Mouse (Mus musculus) lung, embryonic 16.5 days (tissue): ENCODE results near the gene Crocc2. TPM values are rescaled to one million over a fixed set of nuclear protein-coding genes. Genes with fewer than 3 reads are reported as not detected.

Experiments used
- ATAC-seq: fragments of 200-750 bp; cut with Nextera tagmentation; 2 replicates; pipeline ENCODE4 v1.8.0; 2017; ENCODE audit warnings: low read depth, mild to moderate bottlenecking, moderate library complexity
- H3K27ac ChIP-seq: fragments of 300-500 bp; sonication (generic); 2 replicates; pipeline ENCODE4 v1.5.1; 2014; ENCODE audit warnings: mild to moderate bottlenecking, control low read depth, low read length
- H3K27me3 ChIP-seq: fragments of 300-500 bp; sonication (generic); 2 replicates; pipeline ENCODE4 v1.6.1; 2014; ENCODE audit warnings: low read depth, low read length, mixed read lengths; ENCODE audit not compliant: control insufficient read depth, insufficient read depth
- H3K36me3 ChIP-seq: fragments of 300-500 bp; sonication (generic); 2 replicates; pipeline ENCODE4 v1.6.1; 2014; ENCODE audit warnings: low read length; ENCODE audit not compliant: control insufficient read depth, insufficient read depth
- H3K4me1 ChIP-seq: fragments of 300-500 bp; sonication (generic); replicated peaks from 2 replicates; pipeline ENCODE4 v1.6.1; 2014; ENCODE audit warnings: low read length, mixed read lengths; ENCODE audit not compliant: control insufficient read depth, insufficient read depth
- H3K4me2 ChIP-seq: fragments of 300-500 bp; sonication (generic); 2 replicates; pipeline ENCODE4 v1.6.1; 2014; ENCODE audit warnings: low read depth, low read length, control low read depth
- H3K4me3 ChIP-seq: fragments of 300-500 bp; sonication (generic); 2 replicates; pipeline ENCODE4 v1.5.1; 2014; ENCODE audit warnings: mild to moderate bottlenecking, low read length, control low read depth
- H3K9ac ChIP-seq: fragments of 300-500 bp; sonication (generic); 2 replicates; pipeline ENCODE4 v1.6.1; 2014; ENCODE audit warnings: low read length, control low read depth
- H3K9me3 ChIP-seq: fragments of 300-500 bp; sonication (generic); 2 replicates; pipeline ENCODE4 v1.6.1; 2016; ENCODE audit warnings: low read length; ENCODE audit not compliant: control insufficient read depth
- WGBS: fragments of 180-500 bp; shearing (Covaris S2); extraction: QIAGEN DNeasy Blood & Tissue Kit; methylation state at CpG from one replicate; pipeline ENCODE4 v1.1.7; 2014; 5-methylcytosine and 5-hydroxymethylcytosine counted together
- polyA plus RNA-seq: library from polyadenylated mRNA; unstranded; fragments of >200 nt; fragmentation: Nextera tagmentation; extraction: Ambion mirVana; gene quantifications from 2 replicates; pipeline ENCODE4 v1.2.1, GENCODE M21; 2015

Crocc2 gene
- polyA plus RNA-seq, 1 experiment from 2014 or later, result 4.9 TPM

DNA sequence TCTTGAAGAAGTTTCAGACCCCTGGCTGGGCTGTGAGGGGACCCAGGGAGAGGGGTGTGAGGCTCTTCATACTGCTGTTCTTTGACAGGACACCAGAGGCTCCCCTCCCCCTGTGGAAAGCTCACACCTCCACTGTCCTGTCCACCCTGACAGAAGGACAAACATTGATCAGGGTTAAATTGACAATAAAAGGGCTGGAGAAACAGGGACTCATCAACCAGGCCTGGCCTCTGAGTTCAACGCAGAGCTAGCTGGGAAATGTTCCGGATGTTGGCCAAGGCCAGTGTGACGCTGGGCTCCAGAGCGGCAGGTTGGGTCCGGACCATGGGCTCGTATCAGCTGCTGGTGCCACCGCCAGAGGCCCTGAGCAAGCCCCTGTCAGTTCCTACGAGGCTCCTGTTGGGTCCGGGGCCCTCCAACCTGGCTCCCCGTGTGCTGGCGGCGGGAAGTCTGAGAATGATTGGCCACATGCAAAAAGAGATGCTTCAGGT, 33.4 kb upstream of the Crocc2 start, which contains the start of gene Agxt:
Agxt (plus strand) TSS at position 205 of the 491 bp plus-strand sequence.
- Histone ChIP-seq H3K27ac (no peak within 1 kb of the TSS), H3K9ac (no peak within 1 kb of the TSS), H3K4me3 (no peak within 1 kb of the TSS), H3K36me3 (no peaks in the 10 kb centered on the region), H3K4me2 (no peak within 1 kb of the TSS), H3K27me3 (no peaks in the 10 kb centered on the region), H3K4me1 (peaks cover 7% of the 10 kb centered on the region; the same call in 1 of the 2 replicates), H3K9me3 (no peaks in the 10 kb centered on the region)
- 83% methylated on average over 12 of the region's 12 CpGs for WGBS
- no peak for ATAC-seq

DNA sequence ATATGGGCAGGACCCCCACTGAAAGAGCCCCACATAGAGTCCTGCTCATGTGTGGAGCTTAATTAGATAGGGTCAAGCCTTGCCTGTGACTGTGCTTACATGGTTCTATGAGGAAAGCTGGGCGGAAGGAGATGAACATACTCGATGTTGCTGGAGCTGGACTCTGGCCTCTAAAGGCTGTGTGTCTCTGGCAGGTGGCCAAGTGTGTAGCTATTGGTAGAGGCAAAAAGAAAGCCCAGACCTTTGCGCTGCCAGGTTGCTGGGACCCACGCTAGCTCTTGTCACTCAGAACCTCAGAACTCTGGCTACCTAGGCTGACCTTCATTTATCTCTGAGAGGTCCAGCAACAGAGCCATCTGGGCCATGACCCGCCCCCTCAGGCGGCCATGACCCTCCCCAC, 30.0 kb upstream of the Crocc2 start:
- 66% methylated on average over 6 of the region's 6 CpGs for WGBS
- H3K4me1 ChIP-seq, result no peaks in the 10 kb centered on the region
- H3K27ac ChIP-seq, result no peak overlapping the region
- no peak overlapping the region for H3K9ac ChIP-seq
- no peak overlapping the region for H3K4me2 ChIP-seq
- H3K9me3 ChIP-seq, result no peaks in the 10 kb centered on the region
- no peak for ATAC-seq
- H3K4me3 ChIP-seq, result no peak overlapping the region
- H3K27me3 ChIP-seq, result no peaks in the 10 kb centered on the region
- H3K36me3 ChIP-seq, result no peaks in the 10 kb centered on the region

DNA sequence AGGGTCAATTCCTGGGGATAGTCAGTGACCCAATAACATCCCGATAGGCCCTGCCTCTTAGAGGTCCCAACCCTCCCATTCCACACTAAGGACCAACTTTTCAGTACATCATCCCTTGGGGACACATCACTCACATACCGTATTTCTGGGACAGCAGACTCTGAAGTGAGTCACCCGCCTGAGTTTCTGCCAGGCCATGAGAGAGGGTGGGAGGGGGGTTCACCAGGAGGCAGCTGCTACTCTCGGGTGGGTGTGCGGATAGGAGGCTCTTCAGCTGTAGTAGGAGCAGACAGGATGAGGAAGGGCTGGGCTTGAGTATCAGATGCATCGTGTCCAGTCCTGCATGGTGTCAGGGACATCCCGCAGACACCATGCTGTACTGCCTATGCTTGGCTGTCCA, 28.8 kb upstream of the Crocc2 start:
- Histone ChIP-seq H3K4me1 (no peaks in the 10 kb centered on the region), H3K4me3 (no peak overlapping the region), H3K27me3 (no peaks in the 10 kb centered on the region), H3K36me3 (no peaks in the 10 kb centered on the region), H3K9me3 (no peaks in the 10 kb centered on the region), H3K4me2 (no peak overlapping the region), H3K27ac (no peak overlapping the region), H3K9ac (no peak overlapping the region)
- 63% methylated on average over 7 of the region's 7 CpGs for WGBS
- ATAC-seq, result no peak

DNA sequence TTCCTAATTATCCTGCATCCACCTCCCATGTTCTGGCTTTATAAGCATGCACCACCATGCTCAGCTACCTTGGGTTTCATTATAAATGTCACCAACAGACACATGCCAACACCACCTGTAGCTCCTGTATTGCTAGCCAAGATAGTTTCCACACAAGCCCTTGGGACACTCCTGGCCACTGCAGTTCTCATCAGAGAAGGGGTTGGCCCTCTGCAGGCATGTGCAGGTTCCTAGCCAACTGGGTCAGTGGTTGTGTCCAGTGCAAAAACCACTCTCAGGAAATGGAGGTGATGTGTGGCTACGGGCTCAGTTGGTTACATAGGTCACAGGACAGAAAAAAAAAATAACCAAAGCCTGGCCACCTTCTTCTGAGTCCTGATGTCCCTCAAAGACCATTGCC, 25.7 kb upstream of the Crocc2 start:
- no peaks in the 10 kb centered on the region for H3K4me1 ChIP-seq
- no peak for ATAC-seq
- no peak overlapping the region for H3K4me3 ChIP-seq
- H3K9me3 ChIP-seq, result no peaks in the 10 kb centered on the region
- no peaks in the 10 kb centered on the region for H3K36me3 ChIP-seq
- no peaks in the 10 kb centered on the region for H3K27me3 ChIP-seq
- no peak overlapping the region for H3K9ac ChIP-seq
- no peak overlapping the region for H3K4me2 ChIP-seq
- WGBS, result 76% methylated on average over 1 of the region's 1 CpGs
- H3K27ac ChIP-seq, result no peak overlapping the region

DNA sequence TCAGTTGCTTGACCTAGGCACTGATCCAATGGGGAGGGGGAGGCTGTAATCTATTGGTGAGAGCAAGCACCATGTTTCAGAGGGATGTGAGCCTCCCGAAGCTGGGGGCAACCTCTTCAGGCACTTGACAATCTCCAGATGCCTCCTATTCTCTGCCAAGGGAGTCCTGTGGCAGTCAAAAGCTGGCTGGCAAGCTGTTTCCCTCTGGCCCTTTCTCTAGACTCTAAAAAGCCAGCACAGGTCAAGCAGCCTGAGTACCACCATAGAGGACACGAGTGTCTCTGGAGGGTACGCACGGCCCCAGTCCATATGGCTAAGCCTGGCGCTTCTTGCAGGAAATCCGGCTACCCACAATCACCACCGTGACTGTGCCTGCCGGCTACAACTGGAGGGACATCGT, 24.3 kb upstream of the Crocc2 start:
- H3K9me3 ChIP-seq, result no peaks in the 10 kb centered on the region
- H3K27me3 ChIP-seq, result no peaks in the 10 kb centered on the region
- H3K9ac ChIP-seq, result no peak overlapping the region
- 78% methylated on average over 9 of the region's 9 CpGs for WGBS
- no peak overlapping the region for H3K27ac ChIP-seq
- H3K4me3 ChIP-seq, result no peak overlapping the region
- no peak overlapping the region for H3K4me2 ChIP-seq
- H3K36me3 ChIP-seq, result no peaks in the 10 kb centered on the region
- H3K4me1 ChIP-seq, result no peaks in the 10 kb centered on the region
- no peak for ATAC-seq

DNA sequence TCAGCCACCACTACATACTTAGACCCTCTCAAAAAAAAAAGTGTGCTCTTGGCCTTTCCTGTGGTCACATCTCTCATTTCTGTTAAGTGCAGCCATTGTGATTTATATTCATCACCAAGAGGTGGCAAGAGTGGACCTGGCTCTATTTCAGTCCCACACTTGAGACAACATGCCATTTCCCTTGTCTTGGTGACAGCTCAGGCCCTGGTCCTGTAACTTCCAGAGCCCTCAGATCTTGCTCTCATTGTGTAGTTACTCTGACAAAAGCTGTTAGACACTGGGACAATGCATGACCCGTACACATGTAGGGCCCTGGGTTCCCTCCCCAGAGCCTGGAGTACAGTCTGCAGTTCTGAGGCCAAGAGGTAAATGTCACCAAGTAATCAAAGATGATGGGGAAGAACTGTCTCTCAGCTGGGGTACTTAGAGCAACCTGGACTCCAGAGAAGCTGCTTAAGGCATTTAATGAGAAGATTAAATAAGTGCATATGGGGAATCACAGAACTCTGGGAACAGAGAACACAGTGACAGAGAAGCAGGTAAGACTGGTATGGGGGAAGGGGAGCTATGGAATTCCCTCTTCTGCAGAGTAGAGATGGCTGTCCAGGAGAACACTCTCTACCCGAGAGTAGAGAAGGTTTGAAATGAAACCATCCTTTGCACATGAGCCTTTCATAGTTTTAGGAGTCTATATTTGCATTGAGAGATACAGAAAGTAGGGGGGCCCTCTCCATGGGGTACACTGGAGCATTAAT, 17.4 kb upstream of the Crocc2 start:
- Histone ChIP-seq H3K27ac (peak overlapping the region; percentile 12; the same call in 1 of the 2 replicates), H3K9me3 (no peaks in the 10 kb centered on the region), H3K27me3 (no peaks in the 10 kb centered on the region), H3K36me3 (no peaks in the 10 kb centered on the region), H3K4me1 (no peaks in the 10 kb centered on the region), H3K4me3 (no peak overlapping the region), H3K9ac (no peak overlapping the region), H3K4me2 (no peak overlapping the region)
- WGBS, result 38% methylated on average over 2 of the region's 2 CpGs
- ATAC-seq, result no peak

DNA sequence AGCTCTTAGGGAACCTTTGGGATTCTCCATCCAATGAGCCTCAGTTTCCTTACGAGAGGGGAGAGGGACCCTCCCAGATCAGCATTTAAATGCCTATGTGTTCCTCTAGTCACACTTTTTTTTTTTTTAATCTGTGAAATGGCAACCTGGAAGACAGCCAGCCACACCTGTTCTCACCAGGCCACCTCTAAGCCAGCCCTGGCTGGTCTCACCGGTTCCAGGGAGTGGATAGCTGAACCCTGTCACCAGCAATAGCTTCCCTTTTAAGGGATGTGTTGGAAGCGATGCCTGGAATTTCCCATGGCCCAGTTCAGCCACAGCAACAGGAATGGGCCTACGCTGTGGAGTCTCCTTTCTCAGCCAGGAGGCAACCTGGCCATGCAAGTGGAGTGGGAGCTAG, 11.0 kb upstream of the Crocc2 start:
- H3K36me3 ChIP-seq, result no peaks in the 10 kb centered on the region
- no peaks in the 10 kb centered on the region for H3K27me3 ChIP-seq
- H3K4me1 ChIP-seq, result peaks cover 16% of the 10 kb centered on the region
- WGBS, result 68% methylated on average over 4 of the region's 4 CpGs
- no peaks in the 10 kb centered on the region for H3K9me3 ChIP-seq
- H3K9ac ChIP-seq, result no peak overlapping the region
- H3K27ac ChIP-seq, result peak overlapping the region; percentile 69
- 0 out of 2 replicates have a peak, but pooled peaks have one; percentile 15 for ATAC-seq
- H3K4me2 ChIP-seq, result peak overlapping the region; percentile 45
- peak overlapping the region; percentile 43; the same call in 1 of the 2 replicates for H3K4me3 ChIP-seq

DNA sequence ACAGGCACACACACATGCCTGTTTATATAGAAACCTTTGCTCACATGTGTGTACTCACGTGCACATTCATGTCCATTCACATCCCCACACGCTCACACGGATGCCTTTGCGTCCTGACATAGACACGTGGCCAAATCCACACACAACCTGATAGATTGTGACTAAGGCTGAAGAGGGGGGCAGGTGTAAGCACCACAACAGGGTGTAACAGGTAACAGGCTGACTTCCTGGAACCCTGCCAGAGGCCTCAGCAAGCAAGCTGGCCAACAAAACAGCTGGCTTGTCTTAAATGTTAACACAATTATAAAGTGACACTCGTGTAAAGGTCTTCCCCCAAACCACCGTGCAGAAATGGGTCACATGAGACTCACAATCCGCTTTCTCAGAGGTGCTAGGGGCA, 9.6 kb upstream of the Crocc2 start:
- WGBS, result 64% methylated on average over 8 of the region's 8 CpGs

DNA sequence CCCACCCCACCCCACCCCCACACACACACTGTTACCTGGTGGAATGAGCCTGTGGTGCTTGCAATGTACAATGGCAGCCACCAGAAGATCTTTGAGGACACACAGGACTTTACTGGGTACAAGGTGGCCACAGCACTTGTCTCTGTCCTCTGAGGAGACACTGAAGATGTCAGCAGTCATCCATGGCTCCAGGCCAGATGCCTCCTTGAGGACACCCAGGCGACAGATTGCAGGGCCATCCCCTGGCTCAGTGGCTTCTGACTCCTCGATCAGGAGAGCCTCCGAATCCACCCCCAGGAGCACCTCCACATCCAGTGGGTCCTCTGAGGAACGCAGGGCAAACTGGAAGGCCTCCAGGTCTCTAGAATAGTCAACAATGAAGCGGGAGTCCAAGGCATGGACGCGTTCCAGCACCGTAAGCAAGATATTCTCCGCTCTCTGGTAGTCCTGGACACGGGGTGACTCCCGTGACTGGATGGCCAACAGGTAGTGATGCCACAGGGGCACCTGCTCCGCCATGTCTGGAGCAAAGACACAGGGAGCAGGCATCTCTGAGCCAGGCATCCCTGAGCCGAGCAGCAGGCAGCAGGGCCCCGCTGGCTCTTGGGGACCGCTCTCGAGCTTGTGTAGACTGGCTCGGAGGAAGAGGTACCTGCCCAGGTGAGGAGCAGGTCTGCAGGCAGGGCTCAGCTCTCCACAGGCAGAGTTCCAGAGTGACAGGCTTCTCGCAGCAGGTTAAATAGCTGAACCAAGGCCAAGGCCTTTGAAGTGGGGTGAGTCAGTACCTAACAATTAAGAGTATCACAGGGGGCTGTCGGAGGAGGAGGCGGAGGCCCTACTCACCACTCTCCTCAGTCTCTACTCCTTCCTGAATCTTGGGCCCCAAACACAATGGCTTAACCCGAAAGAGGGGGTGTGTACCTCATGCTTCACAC, 8.7 kb upstream of the Crocc2 start:
- no peaks in the 10 kb centered on the region for H3K27me3 ChIP-seq
- whole genome bisulfite sequencing, result 49% methylated on average over 21 of the region's 21 CpGs
- H3K9me3 ChIP-seq, result no peaks in the 10 kb centered on the region
- H3K9ac ChIP-seq, result peak overlapping the region; percentile 58
- no peaks in the 10 kb centered on the region for H3K36me3 ChIP-seq
- peak overlapping the region; percentile 43 for H3K4me3 ChIP-seq
- H3K27ac ChIP-seq, result peak overlapping the region; percentile 96
- ATAC-seq, result peak; percentile 74
- H3K4me2 ChIP-seq, result peak overlapping the region; percentile 45
- H3K4me1 ChIP-seq, result peaks cover 17% of the 10 kb centered on the region

More for the DNA sequence above, 9.6 kb upstream of the Crocc2 start:
- Histone ChIP-seq H3K9me3 (no peaks in the 10 kb centered on the region), H3K27ac (peak overlapping the region; percentile 96; the same call in 1 of the 2 replicates), H3K27me3 (no peaks in the 10 kb centered on the region), H3K9ac (peak overlapping the region; percentile 58), H3K36me3 (no peaks in the 10 kb centered on the region), H3K4me2 (peak overlapping the region; percentile 45), H3K4me3 (peak overlapping the region; percentile 43), H3K4me1 (peaks cover 17% of the 10 kb centered on the region)
- ATAC-seq, result no peak
